Mouse (Mus musculus) right cerebral cortex, postnatal 36 days (tissue): ENCODE measurements at regions not wholly inside any gene's neighbourhood (a gene's known extent, or its start where the extent isn't known, plus 50 kb on each side); places are given as distances from the start of the nearest gene placed in this dataset.

Experiments used
- DNase-seq, 2 experiments: peaks; one replicate each; pipeline ENCODE4 v3.0.0; 2022; ENCODE audit warnings: low spot score in 2 of 2, mixed read lengths in 1 of 2

DNA sequence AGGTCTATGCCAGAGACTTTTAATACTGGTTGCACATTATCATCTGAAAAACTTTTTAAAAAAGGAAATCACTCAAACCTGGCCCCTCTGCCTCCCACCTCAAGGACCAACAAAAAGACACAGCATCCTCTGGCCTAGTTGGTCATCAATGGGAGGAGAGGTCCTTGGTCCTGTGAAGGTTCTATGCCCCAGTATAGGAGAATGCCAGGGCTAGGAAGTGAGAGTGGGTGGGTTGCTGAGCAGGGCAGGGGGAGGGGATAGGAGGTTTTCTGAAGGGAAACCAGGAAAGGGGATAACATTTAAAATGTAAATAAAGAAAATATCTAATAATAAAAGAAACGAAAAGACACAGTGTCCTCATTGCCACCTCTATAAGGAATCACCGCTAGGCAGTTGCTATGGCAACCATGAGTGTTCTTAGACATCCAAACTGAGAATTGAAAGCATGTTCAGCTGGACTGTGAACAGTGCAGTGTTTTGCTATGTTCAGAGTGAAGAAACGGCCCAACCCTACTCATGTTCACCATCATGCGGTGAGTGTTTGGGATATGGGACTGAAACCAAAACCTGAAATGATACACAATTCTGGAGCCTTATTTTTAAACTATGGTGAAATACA is 82.5 kb upstream of the 4933402D24Rik start:
- DNase-seq, result no peak

DNA sequence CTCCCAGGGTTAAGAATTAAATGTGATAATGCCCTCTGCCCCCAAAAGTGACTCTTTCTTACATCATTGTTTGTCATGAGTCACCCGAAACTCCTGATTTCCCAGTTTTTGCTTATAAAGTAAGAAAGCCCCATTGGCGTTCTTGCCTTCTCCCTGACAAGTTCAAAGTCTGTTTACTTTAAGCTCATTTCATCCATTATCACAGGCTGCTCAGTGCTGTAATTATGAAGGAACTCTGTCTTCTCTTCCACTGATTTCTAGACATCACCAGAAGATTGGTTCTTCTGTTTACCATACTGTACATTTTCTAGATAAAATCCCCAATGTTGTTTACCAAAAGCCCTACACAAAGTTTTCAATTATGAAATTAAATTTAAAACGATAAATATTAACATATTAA is 81.2 kb upstream of the 4933402D24Rik start:
- DNase-seq, result no peak

DNA sequence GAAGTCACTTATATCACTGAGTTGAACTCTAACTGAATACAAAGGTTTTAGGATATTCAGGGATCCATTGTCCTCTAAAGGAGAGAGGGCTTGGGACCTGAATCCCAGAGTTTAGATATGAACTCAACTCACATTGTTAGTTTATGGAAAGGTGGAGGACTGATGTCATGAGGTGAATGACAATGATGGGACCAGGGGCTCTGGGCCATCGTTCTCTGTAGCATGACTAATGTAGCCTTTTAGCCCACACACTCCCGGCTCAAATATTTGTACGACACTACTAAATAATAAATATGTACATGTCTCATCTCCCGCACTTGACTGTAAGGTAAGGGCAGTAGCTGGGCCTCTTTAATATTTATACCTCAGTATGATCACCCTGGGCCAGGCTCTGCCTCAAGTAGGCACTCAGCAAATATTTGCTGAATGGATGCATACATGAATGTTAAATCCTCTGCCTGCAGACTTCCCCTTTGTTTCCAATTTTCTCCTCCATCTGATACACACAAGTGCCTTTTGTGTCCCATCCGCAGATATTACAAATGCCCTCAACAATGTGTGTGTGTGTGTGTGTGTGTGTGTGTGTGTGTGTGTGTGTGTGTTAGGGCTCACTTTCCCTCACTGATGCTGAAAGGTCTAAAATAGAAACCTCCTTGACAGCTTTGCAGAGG is 59.2 kb upstream of the 4933402D24Rik start:
- DNase-seq, result no peak

DNA sequence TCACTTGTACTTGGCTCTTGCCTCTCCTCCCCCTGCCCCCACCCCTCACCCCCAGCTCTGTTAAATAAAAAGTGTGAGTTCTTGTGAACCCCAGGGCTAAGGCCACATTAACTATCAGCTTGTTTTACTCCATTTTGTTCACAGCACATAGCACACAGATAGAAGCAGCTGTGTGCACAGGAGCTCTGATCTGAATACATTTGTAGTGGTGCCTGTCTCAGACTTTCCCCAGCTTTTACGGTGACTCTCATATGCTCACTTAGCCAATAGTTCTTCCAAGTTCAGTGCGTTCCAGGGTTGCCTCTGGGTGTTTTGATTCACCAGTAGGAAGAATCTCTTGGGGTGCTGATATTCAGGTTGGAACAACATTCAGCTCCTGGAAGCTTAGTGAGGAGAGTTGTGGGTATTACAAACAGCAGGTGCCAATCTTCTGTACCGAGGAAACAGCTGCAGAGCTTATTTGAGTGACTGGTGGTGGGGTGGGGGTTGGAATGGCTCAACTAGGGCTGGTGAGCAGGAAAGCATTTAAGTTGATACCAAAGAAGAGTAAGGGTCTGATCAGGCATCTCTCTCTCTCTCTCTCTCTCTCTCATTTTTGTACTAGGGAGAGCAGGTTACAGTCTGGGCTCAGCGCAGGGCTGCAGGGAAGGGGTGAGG is 51.7 kb upstream of the 4933402D24Rik start:
- no peak for DNase-seq

DNA sequence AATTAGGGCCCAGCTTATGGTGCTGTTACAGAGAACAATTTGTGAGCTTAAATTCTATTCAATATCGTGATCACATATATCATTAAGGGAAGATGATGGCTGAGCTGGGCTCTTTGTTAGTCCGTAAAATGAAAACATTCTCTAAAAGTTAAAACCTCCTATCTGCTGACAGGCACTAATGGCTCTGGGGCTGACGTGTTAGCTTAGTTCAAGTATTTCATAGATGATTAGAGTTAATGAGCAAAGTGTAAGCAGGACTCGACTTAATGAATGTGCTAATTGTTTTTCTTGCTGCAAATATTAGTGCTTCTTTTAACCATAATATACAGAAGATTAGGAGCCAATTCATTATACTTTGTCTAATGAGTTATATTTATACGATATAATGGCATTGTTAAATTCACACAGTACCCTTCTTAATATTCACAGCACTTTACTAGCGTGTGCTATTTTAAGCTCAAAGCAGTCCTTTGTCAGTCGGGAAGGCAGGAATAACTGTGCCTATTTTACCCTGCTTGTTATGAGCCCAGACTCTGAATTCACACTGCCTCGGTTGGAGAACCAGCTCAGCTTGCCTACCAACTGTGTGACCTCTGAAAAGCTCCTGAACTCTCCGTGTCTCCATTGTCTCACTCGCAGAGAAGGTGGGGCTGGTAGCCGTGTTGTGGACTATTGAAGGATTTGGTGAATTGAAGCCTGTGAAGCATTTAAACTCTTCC is 50.6 kb upstream of the 4933402D24Rik start:
- peak in 1 of 2 experiments; percentile 6 for DNase-seq
